Mouse (Mus musculus): ENCODE results near the gene Wdr91. TPM values are rescaled to one million over a fixed set of nuclear protein-coding genes. Genes with fewer than 3 reads are reported as not detected.

Wdr91 gene
- polyA plus RNA-seq, 1 experiment: 13.9 TPM

DNA sequence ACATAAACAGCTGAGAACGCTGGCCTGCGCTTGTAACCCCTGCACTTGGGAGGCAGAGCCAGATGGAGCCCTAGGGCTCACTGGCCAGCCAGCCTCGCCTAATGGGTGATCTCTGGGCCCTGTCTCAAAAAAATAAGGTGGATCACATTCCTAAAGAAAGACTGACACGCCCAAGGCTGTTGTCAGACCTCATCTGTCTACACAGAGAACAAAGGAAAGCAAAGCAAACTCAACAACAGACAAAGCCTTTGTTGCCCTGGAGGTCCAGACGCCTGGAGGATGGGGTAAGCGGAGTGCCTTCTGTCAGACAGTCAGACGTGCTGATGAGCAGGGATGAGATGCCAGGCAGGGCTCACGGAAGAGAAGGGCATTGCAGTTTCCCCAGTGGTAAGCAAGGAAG, 43.9 kb downstream of the Wdr91 start:
- peak overlapping the region; percentile 99 for H3K27ac ChIP-seq (replicated peaks; ENCODE audit: low read depth, low read length)
- H3K4me3 ChIP-seq (ENCODE audit: insufficient read depth, low read depth, low read length): peak overlapping the region; percentile 53
- peaks cover 19% of the 10 kb centered on the region for H3K4me1 ChIP-seq (ENCODE audit: control insufficient read depth, insufficient read depth, insufficient read length, low read length)

DNA sequence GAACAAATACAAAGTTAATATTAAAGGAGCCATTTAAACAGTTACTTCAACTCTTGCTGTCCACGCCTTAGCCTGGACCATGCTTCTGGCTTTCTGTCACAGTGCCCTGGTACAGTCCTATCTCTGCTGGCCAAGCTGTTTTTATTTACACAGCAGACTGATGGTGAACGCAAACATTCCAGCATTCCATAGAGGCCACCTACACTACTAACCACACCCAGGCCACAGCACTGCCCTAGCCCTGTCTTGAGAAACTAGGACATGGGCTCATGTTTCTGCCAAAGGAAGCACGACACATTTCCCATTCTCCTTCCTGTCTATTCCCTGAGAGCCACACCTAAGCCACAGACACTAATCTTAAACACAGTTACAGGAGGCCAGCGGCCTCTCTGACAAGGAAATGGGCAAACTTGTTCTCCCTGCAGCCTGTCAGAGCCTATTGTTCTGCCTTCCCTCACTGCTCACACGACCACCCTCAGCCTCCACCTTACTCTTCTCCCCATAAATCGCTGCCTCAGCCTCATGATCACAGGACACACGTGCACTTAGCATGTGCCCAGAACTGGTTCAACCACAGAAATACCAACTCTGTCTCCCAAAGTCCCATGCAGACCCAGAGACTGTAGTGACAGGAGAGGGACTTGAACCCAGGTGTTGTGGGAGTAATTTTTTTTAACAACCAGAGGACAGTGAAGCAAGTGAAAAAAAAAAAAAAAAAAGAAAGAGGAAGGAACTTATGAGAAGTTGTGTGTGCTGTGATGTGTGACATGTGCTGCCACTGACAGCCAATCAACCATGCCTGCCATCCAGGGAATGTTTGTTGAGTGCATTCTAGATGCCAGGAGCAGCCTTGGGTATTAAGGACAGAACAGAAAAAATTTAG, 44.7 kb downstream of the Wdr91 start:
- H3K4me1 ChIP-seq (ENCODE audit: control insufficient read depth, insufficient read depth, insufficient read length, low read length): peaks cover 19% of the 10 kb centered on the region
- peak overlapping the region; percentile 53 for H3K4me3 ChIP-seq (ENCODE audit: insufficient read depth, low read depth, low read length)

DNA sequence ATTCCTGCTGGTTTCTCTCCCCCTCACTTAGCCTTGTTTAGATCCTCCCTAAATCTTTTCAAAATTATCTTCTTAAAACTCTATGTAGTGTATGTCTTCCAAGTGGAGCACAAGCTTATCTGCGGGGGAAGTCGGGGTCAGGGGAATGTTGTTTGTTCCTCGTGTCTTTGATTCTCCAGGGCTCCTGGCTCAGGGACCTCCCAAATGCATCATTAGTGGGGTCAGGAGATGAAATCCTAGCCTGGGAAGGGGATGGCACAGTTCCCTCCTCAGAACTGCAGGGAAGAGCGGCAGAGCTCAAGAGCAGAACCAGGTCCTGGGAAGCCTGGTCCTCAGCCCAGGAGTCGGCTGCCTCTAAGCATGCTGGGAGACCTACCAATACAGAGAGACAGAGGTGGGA, 45.5 kb downstream of the Wdr91 start:
- Histone ChIP-seq H3K4me3 (ENCODE audit: insufficient read depth, low read depth, low read length) (peak overlapping the region; percentile 53), H3K27ac (replicated peaks; ENCODE audit: low read depth, low read length) (peak overlapping the region; percentile 99), H3K4me1 (ENCODE audit: control insufficient read depth, insufficient read depth, insufficient read length, low read length) (peaks cover 15% of the 10 kb centered on the region)

More for the DNA sequence above, 44.7 kb downstream of the Wdr91 start:
- H3K27ac ChIP-seq (replicated peaks; ENCODE audit: low read depth, low read length): peak overlapping the region; percentile 99

DNA sequence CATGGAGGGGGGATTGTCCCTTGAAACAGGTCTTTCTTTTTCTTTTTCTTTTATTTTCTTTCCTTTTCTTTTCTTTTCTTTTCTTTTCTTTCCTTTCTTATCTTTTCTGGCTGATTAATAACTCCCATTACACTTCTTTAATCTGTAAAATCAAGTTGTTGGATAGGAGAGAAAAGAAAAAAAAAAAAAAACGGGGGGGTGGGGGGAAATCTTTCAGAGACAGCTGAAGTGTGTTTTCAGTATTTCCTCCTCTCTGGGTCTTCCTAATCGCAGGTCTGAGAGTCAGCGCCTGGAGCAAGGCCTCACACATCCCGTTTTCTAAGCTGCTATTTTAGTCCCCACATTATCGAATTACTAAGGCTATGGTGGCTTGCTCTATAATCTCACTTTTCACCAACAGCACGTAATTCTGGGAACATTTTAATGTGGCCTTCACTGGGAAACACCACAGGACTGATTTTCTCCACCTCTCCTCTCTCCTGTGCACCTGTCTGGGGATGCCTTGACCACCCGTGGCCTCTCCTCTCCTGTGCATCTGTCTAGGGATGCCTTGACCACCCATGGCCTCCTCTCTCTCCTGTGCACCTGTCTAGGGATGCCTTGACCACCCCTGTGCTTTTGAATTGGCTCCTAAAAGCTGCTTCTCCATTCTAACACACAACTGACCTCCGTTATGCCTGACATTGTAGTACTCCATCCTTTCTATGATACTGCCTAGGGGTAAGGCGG, 46.7 kb downstream of the Wdr91 start:
- peak overlapping the region; percentile 99 for H3K27ac ChIP-seq (replicated peaks; ENCODE audit: low read depth, low read length)
- peaks cover 8% of the 10 kb centered on the region for H3K4me1 ChIP-seq (ENCODE audit: control insufficient read depth, insufficient read depth, insufficient read length, low read length)
- H3K4me3 ChIP-seq (ENCODE audit: insufficient read depth, low read depth, low read length): peak overlapping the region; percentile 84

DNA sequence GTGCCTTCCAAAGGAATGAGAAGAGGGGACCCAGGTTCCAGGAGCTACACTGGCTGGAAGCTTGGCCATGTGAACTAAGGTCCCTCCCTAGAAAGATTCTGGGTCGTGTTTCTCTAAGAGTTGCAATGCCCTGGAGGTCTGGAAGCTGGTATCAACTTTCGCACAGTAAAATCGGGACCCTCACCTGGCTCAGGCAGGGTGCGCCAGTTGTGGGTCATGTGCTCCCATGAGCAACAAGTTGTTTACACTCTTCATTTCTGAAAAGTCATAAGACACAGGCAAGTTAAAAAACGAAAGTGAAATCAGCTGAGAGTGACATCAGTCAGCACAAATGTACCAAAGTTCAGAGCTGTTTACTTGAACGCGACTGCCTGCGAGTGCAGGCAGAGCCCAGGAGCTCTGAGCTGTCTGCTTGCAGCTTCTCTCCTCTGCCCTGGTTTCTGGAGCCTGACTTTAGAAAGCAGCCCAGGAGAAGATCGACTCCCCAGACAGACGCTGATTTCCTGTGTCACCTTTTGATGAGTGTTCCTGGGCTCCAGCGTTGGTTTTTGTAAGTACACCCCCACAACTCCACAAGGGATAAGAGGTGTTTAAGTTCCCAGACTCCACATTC, 47.8 kb downstream of the Wdr91 start, which contains the start of gene Tmem140:
Tmem140 (plus strand) TSS at position 356 of the 613 bp plus-strand sequence.
- Histone ChIP-seq H3K4me3 (ENCODE audit: insufficient read depth, low read depth, low read length) (peak within 1 kb of the TSS; percentile 84), H3K4me1 (ENCODE audit: control insufficient read depth, insufficient read depth, insufficient read length, low read length) (peaks cover 8% of the 10 kb centered on the region), H3K27ac (replicated peaks; ENCODE audit: low read depth, low read length) (peak within 1 kb of the TSS; percentile 99)

DNA sequence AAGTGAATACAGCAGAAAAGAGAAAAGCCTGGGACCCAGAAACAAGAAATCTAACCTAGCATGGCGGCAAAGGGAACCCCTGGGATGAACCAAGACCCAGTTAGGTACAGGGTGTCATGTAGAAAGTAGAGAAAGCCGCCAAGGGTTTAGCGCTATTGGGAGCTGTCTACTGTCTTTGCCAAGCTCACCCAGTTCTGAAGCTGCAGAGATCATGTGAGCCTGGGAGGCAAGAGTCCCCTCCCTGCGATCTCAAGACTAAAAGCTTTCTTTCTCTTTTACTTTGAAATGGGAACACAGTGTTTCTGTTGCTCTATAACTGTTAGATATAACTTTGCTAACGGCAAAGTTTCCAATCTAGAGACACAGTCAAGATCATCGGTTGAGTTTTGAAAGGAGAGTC, 48.3 kb downstream of the Wdr91 start:
- peak overlapping the region; percentile 99 for H3K27ac ChIP-seq (replicated peaks; ENCODE audit: low read depth, low read length)
- peak overlapping the region; percentile 84 for H3K4me3 ChIP-seq (ENCODE audit: insufficient read depth, low read depth, low read length)
- peaks cover 8% of the 10 kb centered on the region for H3K4me1 ChIP-seq (ENCODE audit: control insufficient read depth, insufficient read depth, insufficient read length, low read length)

GRCm38 (mm10) chr6:34861546-34862053, 49.1 kb downstream of the Wdr91 start:
- H3K4me1 ChIP-seq (ENCODE audit: control insufficient read depth, insufficient read depth, insufficient read length, low read length): peaks cover 7% of the 10 kb centered on the region
- peak overlapping the region; percentile 99 for H3K27ac ChIP-seq (replicated peaks; ENCODE audit: low read depth, low read length)
- peak overlapping the region; percentile 84; the same call in 1 of the 2 replicates for H3K4me3 ChIP-seq (ENCODE audit: insufficient read depth, low read depth, low read length)

DNA sequence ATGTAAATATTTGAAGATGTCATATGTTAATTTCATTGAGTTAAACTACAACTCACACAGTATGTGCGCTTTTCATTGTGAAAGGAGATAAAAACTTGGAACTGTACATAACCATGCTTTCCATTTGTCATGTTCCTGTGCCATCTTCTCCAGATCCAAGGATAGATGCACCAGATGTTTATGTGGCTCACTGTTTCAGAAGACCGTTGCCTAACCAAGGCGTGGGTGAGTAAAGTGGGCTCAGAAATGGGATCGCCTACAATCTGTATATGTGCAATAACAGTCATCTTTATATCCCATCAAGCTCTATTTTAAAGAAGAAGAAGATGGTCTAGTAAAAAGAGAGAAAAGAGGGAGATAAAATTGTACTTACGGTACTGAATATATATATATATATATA, 78.3 kb downstream of the Wdr91 start:
- H3K27ac ChIP-seq (replicated peaks; ENCODE audit: low read depth, low read length): no peak overlapping the region
- H3K4me1 ChIP-seq (ENCODE audit: control insufficient read depth, insufficient read depth, insufficient read length, low read length): no peaks in the 10 kb centered on the region
- H3K4me3 ChIP-seq (ENCODE audit: insufficient read depth, low read depth, low read length): no peak overlapping the region

Other genes starting within 250 kb of the Wdr91 start
- gene Agbl3, start 130.4 kb downstream of the Wdr91 start, polyA plus RNA-seq (2012; ENCODE audit: insufficient read depth, insufficient read length, missing spikeins): 8.4 and 14.1 TPM in 2 replicates
- 21.6 and 38.6 TPM in 2 replicates for gene Tmem140, start 47.7 kb downstream of the Wdr91 start, polyA plus RNA-seq (2012; ENCODE audit: insufficient read depth, insufficient read length, missing spikeins)
- 3.3 and 5.0 TPM in 2 replicates for gene Cyren, start 32.8 kb downstream of the Wdr91 start, polyA plus RNA-seq (2012; ENCODE audit: insufficient read depth, insufficient read length, missing spikeins)
- gene Stra8, start 9.3 kb upstream of the Wdr91 start, polyA plus RNA-seq (2012; ENCODE audit: insufficient read depth, insufficient read length, missing spikeins): not detected in 2 replicates
- not detected in 2 replicates for gene Slc23a4, start 77.5 kb upstream of the Wdr91 start, polyA plus RNA-seq (2012; ENCODE audit: insufficient read depth, insufficient read length, missing spikeins)
- gene Cnot4, start 222.8 kb upstream of the Wdr91 start, polyA plus RNA-seq (2012; ENCODE audit: insufficient read depth, insufficient read length, missing spikeins): 8.6 and 12.6 TPM in 2 replicates

Data from brown adipose tissue, adult 24 weeks (tissue).